Mouse (Mus musculus) layer of hippocampus, adult 8-10 months (tissue): Measurements from ENCODE around the gene 4930535I16Rik. TPM values are rescaled to one million over a fixed set of nuclear protein-coding genes. Genes with fewer than 3 reads are reported as not detected.
"Not testable (repeated sequence)": the region's sequence is repeated elsewhere in the genome, so short reads cannot be mapped to it uniquely, and the experiment has no call there.

Source experiments
- DNase-seq, 2 experiments: peaks; one replicate each; pipeline ENCODE4 v3.0.0; 2022; ENCODE audit warnings: low spot score in 2 of 2
- total RNA-seq, 4 experiments: library from RNA; stranded (reverse); gene quantifications; 2 replicates each; pipeline ENCODE4 v1.2.4; 2022

Gene 4930535I16Rik
- total RNA-seq, result under 1 TPM in 1 of 4 experiments, not detected in 3; 0.70 TPM

DNA sequence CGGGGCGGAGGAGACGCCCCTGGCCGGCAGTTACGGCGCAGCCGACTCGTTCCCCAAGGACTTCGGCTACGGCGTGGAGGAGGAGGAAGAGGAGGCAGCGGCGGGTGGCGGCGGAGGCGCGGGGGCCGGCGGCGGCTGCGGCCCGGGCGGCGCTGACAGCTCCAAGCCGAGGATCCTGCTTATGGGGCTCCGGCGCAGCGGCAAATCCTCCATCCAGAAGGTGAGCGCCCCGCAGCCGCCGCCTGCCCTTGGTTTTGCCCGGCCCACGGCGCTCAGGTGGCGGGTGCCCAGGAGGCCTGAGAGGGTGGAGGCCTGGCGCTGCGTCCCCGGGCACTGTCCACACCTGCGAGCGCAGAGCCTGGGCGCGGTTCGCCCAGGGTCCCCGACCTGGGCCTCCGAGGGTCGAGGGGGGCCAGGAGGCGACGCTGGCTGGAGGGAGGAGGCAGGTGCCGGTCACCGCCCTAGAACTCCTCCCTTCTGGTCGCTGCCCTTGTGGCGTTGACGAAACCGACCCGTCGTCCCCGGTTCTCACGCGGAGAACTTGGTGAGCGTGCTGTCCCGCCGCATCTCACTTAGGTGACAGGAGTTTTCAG lies at the start of gene 4930535I16Rik:
Gene 4930535I16Rik (minus strand): TSS at position 475 of the 593 bp plus-strand sequence.
- DNase-seq, result no peak

DNA sequence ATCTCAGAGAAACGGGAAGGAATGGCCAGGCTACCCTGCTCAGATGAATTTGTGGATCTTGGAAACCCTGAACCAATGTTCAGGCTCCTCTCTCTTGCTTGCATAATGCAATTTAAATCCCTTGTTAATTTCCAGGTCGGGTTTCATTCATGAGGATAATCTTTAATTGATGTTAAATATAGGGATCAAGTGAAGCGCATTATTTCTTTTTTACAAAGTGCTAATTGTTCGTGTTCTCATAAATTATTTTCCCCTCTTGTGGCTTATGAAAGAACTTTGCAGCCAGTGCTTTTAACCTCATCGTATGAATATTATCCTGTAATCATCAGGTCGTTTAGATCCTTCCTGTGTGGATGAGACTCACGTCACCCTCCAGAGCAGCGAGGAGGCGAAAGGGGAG lies 44.9 kb upstream of the 4930535I16Rik start:
- DNase-seq, result no peak

GRCm38 (mm10) chr4:123960955-123961354 lies 43.1 kb upstream of the 4930535I16Rik start:
- DNase-seq, result no peak

- DNase-seq, result no peak
Measured at GRCm38 (mm10) chr4:123957891-123958290, 40.1 kb upstream of the 4930535I16Rik start.

DNA sequence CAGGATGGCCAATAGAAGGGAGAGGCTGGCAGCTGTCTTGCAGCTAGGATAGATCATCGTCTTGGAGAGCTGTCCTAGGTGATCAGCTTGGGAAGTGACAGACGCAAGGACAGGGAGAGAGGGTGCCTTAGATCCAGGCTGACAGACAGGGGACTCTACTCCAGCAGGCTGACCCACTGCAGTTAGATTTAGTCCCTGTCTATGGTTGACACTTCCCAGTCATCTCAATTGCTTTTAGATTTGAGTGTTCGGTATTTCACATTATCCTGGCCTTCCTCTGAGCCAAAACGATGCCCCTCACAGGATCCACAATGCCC lies 39.6 kb upstream of the 4930535I16Rik start:
- no peak for DNase-seq

GRCm38 (mm10) chr4:123956703-123957491 lies 39.1 kb upstream of the 4930535I16Rik start:
- DNase-seq, result peak; percentile 32 to 68

DNA sequence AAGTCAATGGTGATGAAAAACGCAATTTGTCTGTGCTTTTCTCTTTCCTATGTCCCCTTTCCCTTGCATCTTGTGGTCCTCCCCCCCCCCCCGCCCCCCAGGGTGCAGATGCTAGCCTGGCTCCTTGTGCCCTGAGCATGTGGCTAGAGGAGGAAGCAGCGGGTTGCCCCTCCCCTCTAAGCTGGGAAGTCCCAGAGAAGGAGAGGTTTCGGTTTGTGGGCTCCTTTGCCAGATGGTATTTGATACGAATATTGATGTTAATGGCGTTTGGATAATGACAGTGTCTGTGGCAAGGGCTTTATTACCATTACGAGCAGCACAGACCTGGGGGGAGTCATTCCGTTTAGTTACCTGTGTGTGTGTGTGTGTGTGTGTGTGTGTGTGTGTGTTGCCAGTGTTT lies 34.2 kb upstream of the 4930535I16Rik start:
- DNase-seq, result no peak

DNA sequence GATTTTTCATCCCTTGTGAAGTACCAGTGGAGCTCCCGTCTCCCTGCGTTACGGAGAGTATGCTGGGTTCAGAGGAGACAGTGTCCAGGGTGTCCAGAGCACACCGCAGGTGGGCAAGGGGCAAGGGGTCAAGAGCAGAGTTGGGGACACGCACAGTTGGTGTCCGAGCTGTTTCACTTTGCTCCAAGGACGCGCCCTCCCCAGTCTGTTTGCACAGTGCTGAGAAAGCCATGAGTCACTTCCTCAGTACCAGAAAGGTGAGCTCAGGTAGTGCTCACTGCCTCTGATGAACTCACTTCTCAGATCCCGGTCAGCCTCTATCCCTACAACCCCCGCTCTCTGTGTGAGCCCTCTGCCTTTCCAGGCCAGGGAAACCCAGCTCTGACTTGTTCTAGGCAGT lies 31.8 kb upstream of the 4930535I16Rik start:
- no peak for DNase-seq

DNA sequence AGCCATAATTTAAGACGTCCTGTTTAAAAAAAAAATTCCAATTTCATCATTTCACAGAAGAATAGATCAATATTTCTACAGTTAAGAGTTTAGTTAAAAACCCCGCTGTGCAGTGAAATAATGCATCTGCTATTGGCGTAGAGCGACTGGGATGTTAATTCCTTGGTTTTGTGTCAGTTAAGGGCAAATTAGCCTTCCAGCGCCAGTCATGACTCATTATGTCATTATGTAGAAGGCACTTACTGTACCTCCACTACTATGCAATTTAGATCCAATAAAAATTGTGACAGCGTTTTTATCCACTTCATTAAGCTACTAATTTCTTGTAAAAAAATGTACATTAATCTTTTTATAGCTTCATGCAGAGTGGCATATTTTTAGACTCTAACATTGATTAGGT lies 31.1 kb upstream of the 4930535I16Rik start:
- no peak for DNase-seq

DNA sequence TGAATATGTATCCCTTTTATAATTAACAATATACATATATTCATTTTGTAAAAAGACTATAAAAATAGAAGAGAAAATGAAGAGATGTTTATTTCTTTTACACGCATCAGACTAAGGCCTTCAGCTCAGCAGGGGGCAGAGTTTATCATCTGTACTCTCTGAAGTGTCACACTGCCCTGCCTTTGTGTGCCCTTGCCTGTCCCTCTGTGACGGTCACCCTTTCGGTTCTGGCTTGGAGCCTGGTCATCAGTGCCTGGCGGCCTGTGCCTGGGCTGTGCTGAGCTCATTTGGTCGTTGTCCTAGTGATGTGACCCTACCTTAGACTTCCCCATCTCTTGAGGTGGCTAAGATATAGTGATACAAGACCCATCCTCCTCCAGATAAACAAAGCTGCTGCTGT lies 29.3 kb upstream of the 4930535I16Rik start:
- DNase-seq, result no peak

GRCm38 (mm10) chr4:123946701-123947100 lies 28.9 kb upstream of the 4930535I16Rik start:
- DNase-seq, result no peak

GRCm38 (mm10) chr4:123940878-123941277 lies 23.1 kb upstream of the 4930535I16Rik start:
- DNase-seq, result not testable (repeated sequence)

DNA sequence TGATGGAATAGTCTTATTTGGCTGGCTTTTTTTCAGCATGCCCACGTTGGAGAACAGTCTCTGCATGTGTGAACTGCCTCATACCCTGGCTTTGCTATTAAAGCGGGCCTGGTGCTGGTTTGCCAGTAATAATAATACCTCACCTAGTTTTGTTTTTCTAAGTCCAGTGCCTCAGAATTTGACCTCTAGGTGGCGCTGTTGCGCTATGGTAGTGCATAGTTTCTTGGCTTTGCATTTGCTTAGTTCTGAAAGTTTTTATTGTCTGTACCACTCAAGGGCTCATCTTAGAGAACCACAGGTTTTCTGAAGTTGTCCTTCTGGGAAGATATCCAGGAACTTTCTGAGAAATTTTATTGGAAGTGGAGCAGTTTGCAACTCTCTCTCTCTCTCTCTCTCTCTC lies 22.0 kb upstream of the 4930535I16Rik start:
- peak; percentile 44 to 81 for DNase-seq

GRCm38 (mm10) chr4:123936059-123936458 lies 18.2 kb upstream of the 4930535I16Rik start:
- no peak for DNase-seq

DNA sequence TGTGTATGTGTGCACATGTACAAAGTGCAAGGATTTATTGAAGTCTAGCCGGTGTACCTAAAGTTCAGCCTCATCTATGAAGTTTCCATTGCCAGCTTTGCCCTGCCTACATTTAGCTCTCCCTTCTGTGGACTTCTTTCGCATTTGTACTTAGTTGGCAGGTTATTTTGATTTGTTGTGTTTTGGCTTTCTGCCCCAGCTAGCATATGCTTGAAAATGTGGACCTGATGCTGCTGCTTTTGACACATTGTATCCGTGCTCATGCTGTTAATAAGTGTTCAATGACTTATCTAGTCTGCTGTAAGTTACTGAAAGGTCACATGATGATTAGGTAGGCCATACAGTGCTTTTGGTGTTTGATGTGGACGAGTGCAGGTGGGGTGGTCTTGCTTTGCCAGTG lies 16.5 kb upstream of the 4930535I16Rik start:
- peak; percentile 56 to 64 for DNase-seq

DNA sequence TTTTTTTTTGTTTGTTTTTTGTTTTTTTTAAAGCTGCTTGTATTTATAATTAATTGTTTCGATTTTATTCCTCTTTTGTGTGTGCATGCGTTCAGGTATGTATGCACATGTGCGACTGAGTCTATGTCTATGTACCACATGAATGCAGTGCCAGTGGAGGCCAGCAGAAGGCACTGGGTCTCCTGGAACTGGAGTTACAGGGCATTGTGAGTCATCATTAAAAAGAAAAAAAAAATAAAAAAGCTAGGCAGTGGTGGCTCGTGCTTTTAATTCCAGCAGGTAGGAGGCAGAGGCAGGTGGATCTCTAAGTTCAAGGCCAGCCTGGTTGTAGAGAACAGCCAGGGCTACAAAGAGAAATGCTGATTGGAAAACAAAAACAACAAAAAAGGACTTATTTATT lies 12.2 kb upstream of the 4930535I16Rik start:
- no peak for DNase-seq

DNA sequence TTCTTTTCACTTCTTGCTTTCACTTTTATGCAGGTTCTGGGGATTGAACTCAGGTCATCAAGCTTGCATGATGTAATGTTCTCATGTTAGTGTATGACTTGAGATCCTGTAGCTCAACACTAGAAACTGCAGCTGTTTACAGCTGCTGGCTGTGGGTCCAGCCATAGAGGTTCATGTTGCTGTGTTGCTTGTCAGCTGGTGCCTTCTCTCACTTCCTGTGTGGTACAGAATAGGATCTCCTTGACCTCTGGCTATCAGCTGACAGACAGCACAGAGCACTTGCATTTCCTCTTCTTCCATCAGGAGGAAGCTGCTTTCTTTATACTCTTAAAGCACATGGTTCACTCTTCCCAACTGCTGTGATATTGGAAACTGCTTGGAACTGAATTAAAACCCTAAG lies 10.1 kb upstream of the 4930535I16Rik start:
- no peak for DNase-seq

- no peak for DNase-seq
Measured at GRCm38 (mm10) chr4:123921055-123921565, 3.3 kb upstream of the 4930535I16Rik start.

GRCm38 (mm10) chr4:123918851-123919250 lies 1.0 kb upstream of the 4930535I16Rik start:
- DNase-seq, result no peak

DNA sequence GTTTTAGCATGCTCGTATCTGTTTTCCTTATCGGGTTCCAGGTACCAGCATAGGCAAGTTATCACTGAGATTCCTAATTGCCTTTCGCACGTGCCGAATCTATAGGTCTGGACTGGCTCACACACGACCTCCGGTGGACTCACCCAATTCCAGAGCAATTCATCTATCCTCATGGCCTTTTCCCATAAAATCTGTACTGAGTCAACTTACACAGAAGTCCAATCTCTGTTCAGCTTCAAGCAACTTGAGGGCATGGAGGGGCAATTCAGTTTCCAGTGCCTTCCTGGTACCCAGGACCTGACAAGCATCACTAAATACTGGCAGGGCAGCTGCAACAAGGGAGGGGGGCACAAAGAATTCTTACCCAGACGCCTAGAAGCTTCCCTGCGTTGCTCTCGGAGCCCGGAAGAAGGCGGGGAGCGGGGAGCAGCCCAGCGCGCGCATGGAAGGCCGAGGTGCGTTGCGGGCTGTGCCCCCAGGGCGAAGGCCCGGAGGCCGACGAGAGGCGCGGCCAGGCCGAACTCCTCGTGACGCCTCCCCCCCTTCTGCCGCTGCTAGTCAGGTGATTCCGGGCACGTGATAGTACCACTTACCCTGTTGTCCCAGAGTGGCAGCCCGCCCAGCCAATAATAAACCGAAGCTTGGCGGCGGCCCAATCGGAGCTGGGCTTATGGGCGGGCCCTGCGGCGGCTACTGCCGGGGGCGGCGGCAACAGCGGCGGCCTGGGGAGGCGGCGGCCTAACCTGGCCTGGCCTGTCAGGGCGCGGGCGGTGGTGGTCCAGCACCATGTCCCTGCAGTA lies 874 bp downstream of the 4930535I16Rik start, which contains the start of gene Rragc:
Gene Rragc (plus strand): TSS at position 699 of the 800 bp plus-strand sequence.
- peak; percentile 99 to 100 for DNase-seq

DNA sequence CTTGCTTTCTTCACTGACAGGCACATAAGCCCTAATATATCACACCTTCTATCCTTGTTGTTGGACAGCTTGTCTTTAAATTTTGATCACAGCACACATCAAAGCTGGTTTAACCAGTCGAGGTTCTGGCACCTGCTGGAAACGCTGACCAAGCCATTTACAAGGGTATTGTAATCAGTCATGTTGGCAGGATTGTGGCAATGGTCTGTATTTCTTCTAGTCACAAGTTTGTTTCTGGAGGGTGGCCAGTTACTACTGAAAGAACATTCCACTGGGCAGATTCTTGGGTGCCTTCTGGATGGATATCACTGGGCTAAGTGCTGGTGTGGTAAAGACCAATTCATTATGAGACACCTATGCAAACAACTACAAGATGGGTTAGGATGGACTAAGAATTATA lies 5.4 kb downstream of the 4930535I16Rik start:
- no peak for DNase-seq

DNA sequence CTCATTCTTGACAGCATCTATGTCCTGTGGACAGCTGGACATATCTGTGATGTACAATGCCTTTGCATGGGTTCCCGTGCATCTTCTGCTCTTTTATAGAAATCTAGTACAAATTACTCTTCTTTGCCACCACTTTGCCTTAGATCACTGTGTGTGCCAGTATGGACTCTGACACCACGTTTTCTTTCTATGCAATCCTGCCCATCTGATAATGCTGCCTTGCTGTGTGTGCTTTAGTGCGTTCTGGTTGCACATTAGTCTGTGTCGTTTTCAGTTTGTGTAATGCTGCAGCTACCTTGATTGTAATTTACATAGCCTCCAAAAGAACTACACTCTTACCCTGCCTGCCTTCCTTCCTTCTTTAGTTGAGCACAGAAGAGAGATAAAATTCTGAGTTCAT lies 6.3 kb downstream of the 4930535I16Rik start:
- no peak for DNase-seq
